Mouse (Mus musculus) CH12F3 (cell line): ENCODE results near the gene Muc20.

Source experiments
- in situ Hi-C: fragments of 300-500 bp; cut with MboI; formaldehyde crosslinking; loops from 2 replicates; pipeline ENCODE4 v1.14.3; 2020; ENCODE audit warnings: low sequenced_read_pairs

The Muc20 gene

GRCm38 (mm10) chr16:32728240-32728639 lies 69.0 kb downstream of the Muc20 start:
- in situ Hi-C loops, result no loop called here
